Mouse (Mus musculus): ENCODE data around the gene B3gnt7. TPM values are rescaled to one million over a fixed set of nuclear protein-coding genes. Genes with fewer than 3 reads are reported as not detected.

B3gnt7 gene
- 0.63 TPM for polyA plus RNA-seq (2015; fragmentation: Illumina TruSeq; extraction: RNeasy Lipid Tissue Mini Kit (QIAGEN cat#74804); ENCODE audit: insufficient read depth, low read depth, low replicate concordance)

DNA sequence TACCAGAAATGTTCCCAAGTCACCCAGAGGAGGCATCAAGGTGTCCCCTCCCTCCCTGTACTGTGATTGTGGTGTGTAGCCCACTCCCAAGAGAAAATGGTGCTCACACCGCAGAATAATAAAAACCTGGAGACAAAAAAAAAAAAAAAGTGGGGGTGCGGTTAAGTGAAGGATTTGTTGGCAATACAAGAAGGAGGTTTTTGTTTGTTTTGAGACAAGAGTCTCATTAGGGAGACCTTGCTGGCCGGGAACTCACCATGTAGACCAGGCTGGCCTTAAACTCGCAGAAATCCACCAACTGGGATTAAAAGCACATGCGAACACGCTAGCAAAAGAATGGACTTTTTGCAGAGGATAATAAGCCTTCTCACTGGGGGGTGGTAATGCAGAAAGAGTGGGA lies at the start of gene B3gnt7:
Gene B3gnt7 (plus strand): TSS at position 301 of the 400 bp plus-strand sequence.

Other genes with a start within 250 kb of the B3gnt7 start
- gene Psmd1, start 238.4 kb upstream of the B3gnt7 start, polyA plus RNA-seq (2015; fragmentation: Illumina TruSeq; extraction: RNeasy Lipid Tissue Mini Kit (QIAGEN cat#74804); ENCODE audit: insufficient read depth, low read depth, low replicate concordance): 11.6 TPM
- not detected for gene Htr2b, start 190.9 kb upstream of the B3gnt7 start, polyA plus RNA-seq (2015; fragmentation: Illumina TruSeq; extraction: RNeasy Lipid Tissue Mini Kit (QIAGEN cat#74804); ENCODE audit: insufficient read depth, low read depth, low replicate concordance)
- gene Gm21972, start 169.2 kb upstream of the B3gnt7 start, polyA plus RNA-seq (2015; fragmentation: Illumina TruSeq; extraction: RNeasy Lipid Tissue Mini Kit (QIAGEN cat#74804); ENCODE audit: insufficient read depth, low read depth, low replicate concordance): 2.1 TPM
- 2.6 TPM for gene Armc9, start 148.1 kb upstream of the B3gnt7 start, polyA plus RNA-seq (2015; fragmentation: Illumina TruSeq; extraction: RNeasy Lipid Tissue Mini Kit (QIAGEN cat#74804); ENCODE audit: insufficient read depth, low read depth, low replicate concordance)
- 37.5 TPM for gene Ncl, start 56.6 kb downstream of the B3gnt7 start, polyA plus RNA-seq (2015; fragmentation: Illumina TruSeq; extraction: RNeasy Lipid Tissue Mini Kit (QIAGEN cat#74804); ENCODE audit: insufficient read depth, low read depth, low replicate concordance)
- gene Nmur1, start 123.4 kb downstream of the B3gnt7 start, polyA plus RNA-seq (2015; fragmentation: Illumina TruSeq; extraction: RNeasy Lipid Tissue Mini Kit (QIAGEN cat#74804); ENCODE audit: insufficient read depth, low read depth, low replicate concordance): not detected
- not detected for gene Tex44, start 123.5 kb downstream of the B3gnt7 start, polyA plus RNA-seq (2015; fragmentation: Illumina TruSeq; extraction: RNeasy Lipid Tissue Mini Kit (QIAGEN cat#74804); ENCODE audit: insufficient read depth, low read depth, low replicate concordance)
- 214 TPM for gene Ptma, start 223.9 kb downstream of the B3gnt7 start, polyA plus RNA-seq (2015; fragmentation: Illumina TruSeq; extraction: RNeasy Lipid Tissue Mini Kit (QIAGEN cat#74804); ENCODE audit: insufficient read depth, low read depth, low replicate concordance)

All from pancreas, adult 10 weeks (tissue).